Mouse (Mus musculus) heart, postnatal 0 days (tissue): ENCODE results near the gene Ccr7. TPM values are rescaled to one million over a fixed set of nuclear protein-coding genes. Genes with fewer than 3 reads are reported as not detected.

ENCODE experiments used
- ATAC-seq: fragments of 200-750 bp; cut with Nextera tagmentation; 2 replicates; pipeline ENCODE4 v1.8.0; 2017; ENCODE audit warnings: low read depth, moderate number of reproducible peaks, moderate library complexity; ENCODE audit not compliant: insufficient read depth
- DNase-seq: peaks from one replicate; pipeline ENCODE4 v3.0.0-alpha.2; 2016; ENCODE audit warnings: low spot score
- H3K27ac ChIP-seq: fragments of 300-500 bp; sonication (generic); 2 replicates; pipeline ENCODE4 v1.5.1; 2014; ENCODE audit warnings: low read depth, mild to moderate bottlenecking
- H3K27me3 ChIP-seq: fragments of 300-500 bp; sonication (generic); 2 replicates; pipeline ENCODE4 v1.6.1; 2014; ENCODE audit warnings: low read length, mixed read lengths; ENCODE audit not compliant: control insufficient read depth, insufficient read depth
- H3K36me3 ChIP-seq: fragments of 300-500 bp; sonication (generic); replicated peaks from 2 replicates; pipeline ENCODE4 v1.6.1; 2014; ENCODE audit warnings: low read length, mixed read lengths; ENCODE audit not compliant: control insufficient read depth, insufficient read depth
- H3K4me1 ChIP-seq: fragments of 300-500 bp; sonication (generic); 2 replicates; pipeline ENCODE4 v1.6.1; 2014; ENCODE audit warnings: antibody characterized with exemption; ENCODE audit not compliant: control insufficient read depth, insufficient read depth
- H3K4me2 ChIP-seq: fragments of 300-500 bp; sonication (generic); 2 replicates; pipeline ENCODE4 v1.6.1; 2014; ENCODE audit warnings: low read depth, mild to moderate bottlenecking, low read length, moderate library complexity
- H3K4me3 ChIP-seq: fragments of 300-500 bp; sonication (generic); 2 replicates; pipeline ENCODE4 v1.5.1; 2014; ENCODE audit warnings: low read depth, low read length
- H3K9ac ChIP-seq: fragments of 300-500 bp; sonication (generic); replicated peaks from 2 replicates; pipeline ENCODE4 v1.6.1; 2014; ENCODE audit warnings: low read depth, low read length, mixed read lengths
- H3K9me3 ChIP-seq: fragments of 300-500 bp; sonication (generic); replicated peaks from 2 replicates; pipeline ENCODE4 v1.6.1; 2016; ENCODE audit warnings: low read length; ENCODE audit not compliant: control insufficient read depth
- CTCF ChIP-seq: IDR thresholded peaks from 2 replicates; pipeline ENCODE4 v1.5.1; 2016; ENCODE audit warnings: antibody characterized with exemption, control low read depth, low read depth
- EP300 ChIP-seq: IDR thresholded peaks from 2 replicates; pipeline ENCODE4 v1.6.1; 2016; ENCODE audit warnings: antibody characterized with exemption, low read depth
- WGBS: fragments of 180-500 bp; shearing (Covaris S2); extraction: QIAGEN DNeasy Blood & Tissue Kit; methylation state at CpG from one replicate; pipeline ENCODE4 v1.1.7; 2014; 5-methylcytosine and 5-hydroxymethylcytosine counted together
- polyA plus RNA-seq: library from polyadenylated mRNA; unstranded; fragments of >200 nt; fragmentation: Nextera tagmentation; extraction: Ambion mirVana; gene quantifications from 2 replicates; pipeline ENCODE4 v1.2.1, GENCODE M21; 2015
- total RNA-seq: library from RNA; depleted of rRNA; stranded (reverse); fragments of >200 nt; gene quantifications from 2 replicates; pipeline ENCODE4 v1.2.3, GENCODE M21; 2014; ENCODE audit warnings: low replicate concordance; rRNA removed

Gene Ccr7
- total and polyA plus RNA-seq, 2 experiments from 2014 or later: 0.11 to 0.73 TPM

DNA sequence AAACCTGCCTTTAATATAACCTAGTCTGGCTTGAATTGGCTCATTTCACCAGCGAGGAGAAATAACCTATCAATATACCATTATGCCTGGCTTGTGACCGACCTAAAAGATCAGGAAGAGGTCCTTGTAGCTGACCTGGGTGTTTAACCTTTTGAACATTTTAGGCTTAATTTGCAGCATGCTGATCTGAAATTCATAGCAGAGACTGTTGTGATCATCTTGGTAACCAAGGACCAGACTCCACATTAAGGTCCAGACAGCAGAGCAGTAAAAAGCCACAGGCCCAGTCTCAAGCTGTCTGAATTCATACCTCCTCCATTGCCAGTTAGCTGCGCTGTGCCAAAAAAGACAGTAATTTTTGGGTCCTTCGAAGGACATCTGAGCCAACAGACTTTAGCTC, 59.1 kb downstream of the Ccr7 start:
- Histone ChIP-seq H3K4me1 (no peaks in the 10 kb centered on the region), H3K9ac (no peak overlapping the region), H3K4me2 (no peak overlapping the region), H3K9me3 (no peaks in the 10 kb centered on the region), H3K4me3 (no peak overlapping the region), H3K27ac (no peak overlapping the region), H3K36me3 (no peaks in the 10 kb centered on the region), H3K27me3 (no peaks in the 10 kb centered on the region)
- WGBS: 81% methylated on average over 4 of the region's 4 CpGs
- no peak for DNase-seq
- ATAC-seq: no peak
- TF ChIP-seq EP300 (no peak), CTCF (no peak)

- WGBS: 57% methylated on average over 2 of the region's 2 CpGs
- Histone ChIP-seq H3K4me1 (no peaks in the 10 kb centered on the region), H3K9ac (no peak overlapping the region), H3K4me2 (no peak overlapping the region), H3K27me3 (no peaks in the 10 kb centered on the region), H3K36me3 (no peaks in the 10 kb centered on the region), H3K4me3 (no peak overlapping the region), H3K9me3 (no peaks in the 10 kb centered on the region), H3K27ac (no peak overlapping the region)
- DNase-seq: no peak
- no peak for ATAC-seq
- TF ChIP-seq CTCF: no peak
- TF ChIP-seq EP300: no peak
Measured at GRCm38 (mm10) chr11:99094911-99095676, 59.8 kb downstream of the Ccr7 start.

Other genes starting within 250 kb of the Ccr7 start
- gene Cdc6, start 247.3 kb downstream of the Ccr7 start, total RNA-seq: 1.4 and 2.2 TPM in 2 replicates
- gene Cdc6, start 247.3 kb downstream of the Ccr7 start, polyA plus RNA-seq: 4.2 and 4.5 TPM in 2 replicates
- 24.0 and 36.2 TPM in 2 replicates for gene Rara, start 227.3 kb downstream of the Ccr7 start, total RNA-seq
- 14.7 and 15.8 TPM in 2 replicates for gene Rara, start 227.3 kb downstream of the Ccr7 start, polyA plus RNA-seq
- gene Gjd3, start 172.1 kb downstream of the Ccr7 start, total RNA-seq: 4.2 and 14.7 TPM in 2 replicates
- 5.8 and 6.3 TPM in 2 replicates for gene Gjd3, start 172.1 kb downstream of the Ccr7 start, polyA plus RNA-seq
- gene Top2a, start 130.9 kb downstream of the Ccr7 start, total RNA-seq: 52.9 and 91.1 TPM in 2 replicates
- gene Top2a, start 130.9 kb downstream of the Ccr7 start, polyA plus RNA-seq: 38.2 and 38.9 TPM in 2 replicates
- gene Igfbp4, start 113.8 kb downstream of the Ccr7 start, total RNA-seq: 221 and 277 TPM in 2 replicates
- gene Igfbp4, start 113.8 kb downstream of the Ccr7 start, polyA plus RNA-seq: 186 and 201 TPM in 2 replicates
- gene Tns4, start 65.8 kb downstream of the Ccr7 start, total RNA-seq: 0.69 TPM in 1 of 2 replicates, not detected in the other
- gene Tns4, start 65.8 kb downstream of the Ccr7 start, polyA plus RNA-seq: 0.05 and 0.12 TPM in 2 replicates
- 53.6 and 96.9 TPM in 2 replicates for gene Smarce1, start 75.9 kb upstream of the Ccr7 start, total RNA-seq
- gene Smarce1, start 75.9 kb upstream of the Ccr7 start, polyA plus RNA-seq: 115 and 126 TPM in 2 replicates
- 4.5 and 5.7 TPM in 2 replicates for gene Krt222, start 89.0 kb upstream of the Ccr7 start, total RNA-seq
- gene Krt222, start 89.0 kb upstream of the Ccr7 start, polyA plus RNA-seq: 6.9 and 7.9 TPM in 2 replicates
- not detected in 2 replicates for gene Krt24, start 130.2 kb upstream of the Ccr7 start, total RNA-seq
- gene Krt24, start 130.2 kb upstream of the Ccr7 start, polyA plus RNA-seq: not detected in 2 replicates
- gene Krt25, start 167.9 kb upstream of the Ccr7 start, total RNA-seq: not detected in 2 replicates
- 0.07 and 0.12 TPM in 2 replicates for gene Krt25, start 167.9 kb upstream of the Ccr7 start, polyA plus RNA-seq
- gene Krt26, start 182.9 kb upstream of the Ccr7 start, total RNA-seq: not detected in 2 replicates
- gene Krt26, start 182.9 kb upstream of the Ccr7 start, polyA plus RNA-seq: not detected in 2 replicates
- not detected in 2 replicates for gene Krt27, start 196.0 kb upstream of the Ccr7 start, total RNA-seq
- gene Krt27, start 196.0 kb upstream of the Ccr7 start, polyA plus RNA-seq: not detected in 2 replicates
- 3.1 TPM in 1 of 2 replicates, not detected in the other for gene Krt28, start 219.8 kb upstream of the Ccr7 start, total RNA-seq
- 0.10 and 0.14 TPM in 2 replicates for gene Krt28, start 219.8 kb upstream of the Ccr7 start, polyA plus RNA-seq
- 0.31 and 0.84 TPM in 2 replicates for gene Krt10, start 234.3 kb upstream of the Ccr7 start, total RNA-seq
- 20.4 and 22.6 TPM in 2 replicates for gene Krt10, start 234.3 kb upstream of the Ccr7 start, polyA plus RNA-seq